Mouse (Mus musculus): ENCODE results near the gene Hspb3. TPM values are rescaled to one million over a fixed set of nuclear protein-coding genes. Genes with fewer than 3 reads are reported as not detected.

Gene Hspb3
- polyA plus RNA-seq, 1 experiment from 2014 or later: 1.4 TPM

GRCm38 (mm10) chr13:113632506-113632905 lies 31.0 kb downstream of the Hspb3 start:
- no peak overlapping the region for H3K9ac ChIP-seq (replicated peaks; ENCODE audit: low read length)
- DNase-seq (ENCODE audit: low spot score) (no peak), ATAC-seq (replicated peaks; ENCODE audit: insufficient number of reproducible peaks, low FRiP score, low TSS enrichment, low read depth) (no peak)
- WGBS: 55% methylated on average over 6 of the region's 6 CpGs
- H3K4me3 ChIP-seq (ENCODE audit: low read depth, low read length): no peak overlapping the region
- H3K9me3 ChIP-seq (replicated peaks; ENCODE audit: control insufficient read depth, low read length): no peaks in the 10 kb centered on the region
- no peak overlapping the region for H3K4me2 ChIP-seq (ENCODE audit: low read depth, low read length)
- no peak overlapping the region for H3K27ac ChIP-seq (replicated peaks; ENCODE audit: low read depth, low read length)
- no peaks in the 10 kb centered on the region for H3K27me3 ChIP-seq (ENCODE audit: control insufficient read depth, insufficient read depth, low read length)
- no peaks in the 10 kb centered on the region for H3K4me1 ChIP-seq (ENCODE audit: control insufficient read depth, insufficient read depth, low read length)
- H3K36me3 ChIP-seq (replicated peaks; ENCODE audit: control insufficient read depth, insufficient read depth, low read depth, low read length): no peaks in the 10 kb centered on the region

- Histone ChIP-seq H3K4me1 (ENCODE audit: control insufficient read depth, insufficient read depth, low read length) (no peaks in the 10 kb centered on the region), H3K27ac (replicated peaks; ENCODE audit: low read depth, low read length) (no peak overlapping the region), H3K27me3 (ENCODE audit: control insufficient read depth, insufficient read depth, low read length) (no peaks in the 10 kb centered on the region), H3K9me3 (replicated peaks; ENCODE audit: control insufficient read depth, low read length) (no peaks in the 10 kb centered on the region), H3K9ac (replicated peaks; ENCODE audit: low read length) (no peak overlapping the region), H3K36me3 (replicated peaks; ENCODE audit: control insufficient read depth, insufficient read depth, low read depth, low read length) (no peaks in the 10 kb centered on the region), H3K4me2 (ENCODE audit: low read depth, low read length) (no peak overlapping the region), H3K4me3 (ENCODE audit: low read depth, low read length) (no peak overlapping the region)
- WGBS: 73% methylated on average over 8 of the region's 8 CpGs
- ATAC-seq (replicated peaks; ENCODE audit: insufficient number of reproducible peaks, low FRiP score, low TSS enrichment, low read depth) (no peak), DNase-seq (ENCODE audit: low spot score) (no peak)
Measured at GRCm38 (mm10) chr13:113627601-113628000, 35.9 kb downstream of the Hspb3 start.

DNA sequence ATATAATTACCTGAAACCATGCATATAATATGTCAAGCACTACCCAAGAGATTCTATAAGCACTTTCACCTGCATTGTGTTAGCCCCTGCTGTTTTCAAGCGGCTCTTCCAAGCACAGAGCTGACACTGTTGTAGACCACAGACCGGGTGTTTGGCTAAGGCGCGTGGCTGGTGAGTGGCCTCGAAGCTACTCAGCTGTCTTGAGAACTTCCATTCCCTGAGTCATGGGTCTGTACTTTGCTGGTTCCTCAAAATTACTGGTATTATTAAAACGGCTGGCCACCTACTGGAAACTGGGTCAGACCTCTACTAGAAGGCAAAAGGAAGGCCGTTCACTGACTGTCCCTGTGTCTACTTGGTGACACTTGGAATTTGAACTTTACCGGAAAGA lies 40.6 kb downstream of the Hspb3 start:
- H3K27ac ChIP-seq (replicated peaks; ENCODE audit: low read depth, low read length): 0 out of 2 replicates have a peak overlapping the region, but pooled peaks have one; percentile 16
- no peaks in the 10 kb centered on the region for H3K36me3 ChIP-seq (replicated peaks; ENCODE audit: control insufficient read depth, insufficient read depth, low read depth, low read length)
- no peaks in the 10 kb centered on the region for H3K27me3 ChIP-seq (ENCODE audit: control insufficient read depth, insufficient read depth, low read length)
- H3K4me3 ChIP-seq (ENCODE audit: low read depth, low read length): no peak overlapping the region
- no peaks in the 10 kb centered on the region for H3K4me1 ChIP-seq (ENCODE audit: control insufficient read depth, insufficient read depth, low read length)
- H3K9ac ChIP-seq (replicated peaks; ENCODE audit: low read length): no peak overlapping the region
- H3K4me2 ChIP-seq (ENCODE audit: low read depth, low read length): no peak overlapping the region
- 54% methylated on average over 8 of the region's 8 CpGs for WGBS
- no peak for ATAC-seq (replicated peaks; ENCODE audit: insufficient number of reproducible peaks, low FRiP score, low TSS enrichment, low read depth)
- DNase-seq (ENCODE audit: low spot score): no peak
- no peaks in the 10 kb centered on the region for H3K9me3 ChIP-seq (replicated peaks; ENCODE audit: control insufficient read depth, low read length)

DNA sequence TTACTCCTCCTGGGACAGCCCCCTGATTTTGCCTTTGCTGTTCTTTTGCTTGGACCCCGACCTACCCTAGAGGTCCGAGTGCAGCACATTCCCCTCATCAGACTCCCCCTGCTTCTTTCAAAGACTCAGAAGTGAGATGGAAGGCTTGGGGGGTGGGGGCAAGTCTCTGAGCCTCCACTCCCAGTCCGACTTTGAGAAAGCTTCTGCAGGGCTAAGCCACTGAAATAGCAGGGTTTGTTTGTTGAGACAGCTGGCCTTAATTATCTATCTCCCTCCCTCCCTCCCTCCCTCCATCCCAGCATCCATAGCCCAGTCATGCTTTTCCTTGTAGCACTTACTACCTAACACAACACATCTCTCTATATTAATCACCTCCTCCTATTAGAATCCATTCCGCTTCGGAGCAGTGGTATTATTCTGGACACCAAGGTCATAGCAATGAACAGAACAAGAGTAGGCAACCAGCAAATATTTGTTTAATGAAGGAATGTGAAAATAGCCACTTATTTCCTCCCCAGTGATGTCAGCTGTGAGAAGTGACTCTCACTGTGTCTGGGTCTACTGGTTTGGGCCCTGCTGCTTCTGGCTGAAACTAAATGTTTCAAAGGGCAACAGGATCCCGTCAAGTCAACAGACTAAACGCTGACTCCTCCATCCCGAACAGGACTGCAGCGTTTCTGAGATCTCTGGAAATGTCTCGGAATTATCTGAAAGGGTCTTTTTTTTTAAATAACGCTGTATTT lies 41.2 kb downstream of the Hspb3 start:
- no peaks in the 10 kb centered on the region for H3K36me3 ChIP-seq (replicated peaks; ENCODE audit: control insufficient read depth, insufficient read depth, low read depth, low read length)
- peaks cover 2% of the 10 kb centered on the region for H3K4me1 ChIP-seq (ENCODE audit: control insufficient read depth, insufficient read depth, low read length)
- H3K27ac ChIP-seq (replicated peaks; ENCODE audit: low read depth, low read length): peak overlapping the region; percentile 53; the same call in 1 of the 2 replicates
- H3K27me3 ChIP-seq (ENCODE audit: control insufficient read depth, insufficient read depth, low read length): no peaks in the 10 kb centered on the region
- H3K9ac ChIP-seq (replicated peaks; ENCODE audit: low read length): no peak overlapping the region
- ATAC-seq (replicated peaks; ENCODE audit: insufficient number of reproducible peaks, low FRiP score, low TSS enrichment, low read depth) (peak; percentile 56), DNase-seq (ENCODE audit: low spot score) (peak; percentile 87)
- H3K4me3 ChIP-seq (ENCODE audit: low read depth, low read length): no peak overlapping the region
- 24% methylated on average over 11 of the region's 11 CpGs for WGBS
- no peak overlapping the region for H3K4me2 ChIP-seq (ENCODE audit: low read depth, low read length)
- H3K9me3 ChIP-seq (replicated peaks; ENCODE audit: control insufficient read depth, low read length): no peaks in the 10 kb centered on the region

DNA sequence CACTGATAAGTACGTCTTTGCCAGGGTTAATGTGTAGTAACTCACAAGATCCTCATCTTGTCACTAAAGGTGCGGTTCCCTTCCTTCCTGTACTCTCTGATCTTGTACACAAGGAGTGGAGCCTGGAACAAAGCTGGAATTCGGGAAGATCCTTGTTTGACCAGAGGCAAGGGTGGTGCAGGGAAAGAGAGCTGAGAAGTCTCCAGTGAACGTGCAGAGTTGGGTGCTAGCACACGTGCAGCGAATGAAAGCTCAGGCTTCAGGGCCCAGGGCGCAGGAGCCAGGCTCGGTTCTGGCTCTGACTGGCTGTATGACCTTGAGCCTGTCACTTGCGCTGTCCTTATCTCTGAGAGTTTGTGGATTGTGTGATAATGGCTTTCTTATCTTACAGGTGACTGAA lies 44.5 kb downstream of the Hspb3 start:
- H3K4me3 ChIP-seq (ENCODE audit: low read depth, low read length): no peak overlapping the region
- no peak overlapping the region for H3K9ac ChIP-seq (replicated peaks; ENCODE audit: low read length)
- 0 out of 2 replicates have a peak overlapping the region, but pooled peaks have one; percentile 7 for H3K4me2 ChIP-seq (ENCODE audit: low read depth, low read length)
- H3K27ac ChIP-seq (replicated peaks; ENCODE audit: low read depth, low read length): no peak overlapping the region
- no peaks in the 10 kb centered on the region for H3K27me3 ChIP-seq (ENCODE audit: control insufficient read depth, insufficient read depth, low read length)
- WGBS: 71% methylated on average over 9 of the region's 9 CpGs
- H3K9me3 ChIP-seq (replicated peaks; ENCODE audit: control insufficient read depth, low read length): no peaks in the 10 kb centered on the region
- peaks cover 9% of the 10 kb centered on the region for H3K4me1 ChIP-seq (ENCODE audit: control insufficient read depth, insufficient read depth, low read length)
- DNase-seq (ENCODE audit: low spot score) (no peak), ATAC-seq (replicated peaks; ENCODE audit: insufficient number of reproducible peaks, low FRiP score, low TSS enrichment, low read depth) (no peak)
- no peaks in the 10 kb centered on the region for H3K36me3 ChIP-seq (replicated peaks; ENCODE audit: control insufficient read depth, insufficient read depth, low read depth, low read length)

- Histone ChIP-seq H3K4me3 (ENCODE audit: low read depth, low read length) (peak within 1 kb of the TSS; percentile 82), H3K27me3 (ENCODE audit: control insufficient read depth, insufficient read depth, low read length) (no peaks in the 10 kb centered on the region), H3K4me1 (ENCODE audit: control insufficient read depth, insufficient read depth, low read length) (peaks cover 9% of the 10 kb centered on the region), H3K36me3 (replicated peaks; ENCODE audit: control insufficient read depth, insufficient read depth, low read depth, low read length) (no peaks in the 10 kb centered on the region), H3K27ac (replicated peaks; ENCODE audit: low read depth, low read length) (peak within 1 kb of the TSS; percentile 78), H3K9me3 (replicated peaks; ENCODE audit: control insufficient read depth, low read length) (no peaks in the 10 kb centered on the region), H3K4me2 (ENCODE audit: low read depth, low read length) (peak within 1 kb of the TSS; percentile 97), H3K9ac (replicated peaks; ENCODE audit: low read length) (peak within 1 kb of the TSS; percentile 72)
- WGBS: under 1% methylated on average over 114 of the region's 119 CpGs
- peak; percentile 85 for ATAC-seq (replicated peaks; ENCODE audit: insufficient number of reproducible peaks, low FRiP score, low TSS enrichment, low read depth)
- DNase-seq (ENCODE audit: low spot score): peak; percentile 97
Measured at GRCm38 (mm10) chr13:113617891-113618823, 45.3 kb downstream of the Hspb3 start, which contains the start of gene Snx18. Gene Snx18, minus strand, starts transcription at chr13:113618564.

DNA sequence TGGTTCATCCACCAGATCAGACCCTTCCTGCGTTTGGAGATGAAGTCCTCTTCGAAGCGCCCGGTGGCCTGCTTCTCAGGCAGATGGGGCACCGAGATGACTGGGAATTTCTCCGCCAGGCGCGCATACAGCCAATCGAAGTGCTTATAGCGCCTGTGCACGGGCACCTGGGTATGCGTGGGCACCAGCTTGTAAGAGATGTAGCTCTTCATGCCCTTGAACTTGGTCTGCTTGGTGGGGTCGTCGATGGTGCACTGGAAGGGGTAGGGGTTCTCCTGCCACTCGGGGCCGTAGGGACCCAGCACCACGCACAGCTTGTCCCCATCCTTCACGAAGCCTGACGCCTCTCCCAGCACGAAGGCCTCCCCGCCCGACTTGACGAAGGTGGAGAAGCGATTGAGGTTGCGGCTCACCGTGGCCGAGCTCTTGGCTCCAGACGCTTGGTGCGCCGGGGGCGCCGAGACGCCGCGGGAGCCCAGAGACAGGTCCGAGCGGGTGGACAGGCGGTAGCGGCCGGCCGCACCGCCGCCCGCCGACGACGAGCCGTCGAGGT lies 46.1 kb downstream of the Hspb3 start:
- ATAC-seq (replicated peaks; ENCODE audit: insufficient number of reproducible peaks, low FRiP score, low TSS enrichment, low read depth) (no peak), DNase-seq (ENCODE audit: low spot score) (peak; percentile 33)
- Histone ChIP-seq H3K4me2 (ENCODE audit: low read depth, low read length) (peak overlapping the region; percentile 97), H3K4me1 (ENCODE audit: control insufficient read depth, insufficient read depth, low read length) (peaks cover 9% of the 10 kb centered on the region), H3K9ac (replicated peaks; ENCODE audit: low read length) (peak overlapping the region; percentile 72), H3K27me3 (ENCODE audit: control insufficient read depth, insufficient read depth, low read length) (no peaks in the 10 kb centered on the region), H3K4me3 (ENCODE audit: low read depth, low read length) (peak overlapping the region; percentile 82), H3K9me3 (replicated peaks; ENCODE audit: control insufficient read depth, low read length) (no peaks in the 10 kb centered on the region), H3K27ac (replicated peaks; ENCODE audit: low read depth, low read length) (peak overlapping the region; percentile 78; the same call in 1 of the 2 replicates), H3K36me3 (replicated peaks; ENCODE audit: control insufficient read depth, insufficient read depth, low read depth, low read length) (no peaks in the 10 kb centered on the region)
- 10% methylated on average over 49 of the region's 49 CpGs for WGBS

Measured in embryonic facial prominence, embryonic 11.5 days (tissue).